Mouse (Mus musculus) forebrain, embryonic 10.5 days (tissue): ENCODE measurements around the gene Ucp3. TPM values are rescaled to one million over a fixed set of nuclear protein-coding genes. Genes with fewer than 3 reads are reported as not detected.

Source experiments
- polyA plus RNA-seq: library from polyadenylated mRNA; unstranded; fragments of >200 nt; fragmentation: Nextera tagmentation; extraction: Ambion mirVana; gene quantifications from 2 replicates; pipeline ENCODE4 v1.2.1, GENCODE M21; 2016

Ucp3 gene
- polyA plus RNA-seq, 1 experiment from 2014 or later: not detected

Other genes with a start within 250 kb of the Ucp3 start
- 3.1 and 3.7 TPM in 2 replicates for gene Pgm2l1, start 245.6 kb upstream of the Ucp3 start, polyA plus RNA-seq
- 0.27 and 0.81 TPM in 2 replicates for gene P4ha3, start 187.5 kb upstream of the Ucp3 start, polyA plus RNA-seq
- 38.9 and 39.4 TPM in 2 replicates for gene C2cd3, start 100.8 kb upstream of the Ucp3 start, polyA plus RNA-seq
- gene Ppme1, start 100.7 kb upstream of the Ucp3 start, polyA plus RNA-seq: 80.2 and 84.3 TPM in 2 replicates
- gene Ucp2, start 20.3 kb downstream of the Ucp3 start, polyA plus RNA-seq: 78.7 and 93.9 TPM in 2 replicates
- 0.26 and 0.30 TPM in 2 replicates for gene Dnajb13, start 42.0 kb downstream of the Ucp3 start, polyA plus RNA-seq
- 20.4 and 20.6 TPM in 2 replicates for gene Coa4, start 64.1 kb downstream of the Ucp3 start, polyA plus RNA-seq
- gene Rab6a, start 134.4 kb downstream of the Ucp3 start, polyA plus RNA-seq: 83.8 and 83.9 TPM in 2 replicates
- gene Mrpl48, start 135.3 kb downstream of the Ucp3 start, polyA plus RNA-seq: 55.8 and 56.6 TPM in 2 replicates
- 3.2 and 4.0 TPM in 2 replicates for gene Plekhb1, start 189.4 kb downstream of the Ucp3 start, polyA plus RNA-seq
- 30.2 and 35.8 TPM in 2 replicates for gene Fam168a, start 233.6 kb downstream of the Ucp3 start, polyA plus RNA-seq